Mouse (Mus musculus) spleen, postnatal 4 days (tissue): ENCODE data around the gene Ctxn2.

Source experiments
- DNase-seq, 2 experiments: peaks; one replicate each; pipeline ENCODE4 v3.0.0; 2022; ENCODE audit warnings: low spot score in 2 of 2

Gene Ctxn2

DNA sequence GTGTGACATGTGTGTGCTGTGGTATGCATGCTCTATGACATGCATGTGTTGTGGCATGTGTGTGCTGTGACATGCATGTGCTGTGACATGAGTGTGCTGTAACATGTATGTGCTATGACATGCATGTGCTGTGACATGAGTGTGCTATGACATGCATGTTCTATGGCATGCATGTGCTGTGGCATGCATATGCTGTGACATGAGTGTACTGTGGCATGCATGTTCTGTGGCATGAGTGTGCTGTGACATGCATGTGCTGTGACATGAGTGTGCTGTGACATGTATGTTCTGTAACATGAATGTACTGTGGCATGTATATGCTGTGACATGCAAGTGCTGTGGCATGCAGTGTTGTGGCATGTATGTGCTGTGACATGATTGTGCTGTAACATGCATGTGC, 56.4 kb downstream of the Ctxn2 start:
- no peak for DNase-seq

DNA sequence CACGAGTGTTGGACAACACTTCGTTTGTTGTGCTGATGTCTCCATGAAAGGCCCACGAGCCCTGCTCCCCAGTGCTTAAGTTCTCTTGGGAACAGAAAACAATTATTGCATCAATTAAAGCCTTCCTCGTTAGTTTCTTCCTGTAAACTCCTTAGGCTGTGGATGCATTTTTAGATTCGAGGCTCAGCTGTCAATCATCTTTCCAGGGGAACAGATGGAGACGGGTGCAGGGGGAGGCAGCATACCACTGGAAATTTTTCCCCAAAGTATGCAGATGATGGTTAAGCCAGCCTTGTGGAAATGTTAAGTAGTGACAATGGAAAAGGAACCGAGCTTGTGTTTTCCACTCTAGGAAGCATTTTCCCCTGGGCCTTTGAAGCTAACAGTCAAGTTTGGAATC, 60.3 kb downstream of the Ctxn2 start:
- DNase-seq, result no peak
